Mouse (Mus musculus): ENCODE results near the gene Tmem141. TPM values are rescaled to one million over a fixed set of nuclear protein-coding genes. Genes with fewer than 3 reads are reported as not detected.

The Tmem141 gene
- polyA plus RNA-seq, 1 experiment from 2014 or later, result 17.6 TPM

DNA sequence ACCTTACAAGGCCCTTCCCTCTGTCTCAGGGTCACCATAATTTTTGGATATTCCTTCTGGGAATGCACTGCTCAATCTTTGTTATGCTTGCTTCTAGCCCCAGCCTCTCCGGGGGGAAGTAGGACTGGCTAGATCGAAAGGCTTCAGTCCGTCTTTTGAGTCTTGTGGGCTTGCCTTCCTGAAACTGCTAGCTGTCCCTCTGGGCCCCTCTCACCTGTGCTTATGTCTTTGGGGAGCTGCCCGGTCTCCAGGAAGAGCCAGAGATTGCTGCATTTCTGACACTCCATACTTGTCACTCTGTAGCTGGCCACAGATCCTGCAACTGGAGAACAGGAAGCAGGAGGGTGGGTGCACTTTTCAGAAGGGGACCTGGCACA lies 965 bp downstream of the Tmem141 start:
- Histone ChIP-seq H3K27ac (ENCODE audit: low read depth, low read length) (no peak overlapping the region), H3K36me3 (ENCODE audit: control insufficient read depth, insufficient read depth, low read length) (no peaks in the 10 kb centered on the region), H3K4me1 (replicated peaks; ENCODE audit: control insufficient read depth, insufficient read depth, low read length) (no peaks in the 10 kb centered on the region), H3K9ac (ENCODE audit: low read depth, low read length) (no peak overlapping the region), H3K27me3 (ENCODE audit: control insufficient read depth, insufficient read depth, low read length) (peaks cover 20% of the 10 kb centered on the region), H3K4me2 (replicated peaks; ENCODE audit: low read depth, low read length) (no peak overlapping the region; the same call in 1 of the 2 replicates), H3K4me3 (ENCODE audit: low read depth, low read length) (no peak overlapping the region), H3K9me3 (ENCODE audit: control insufficient read depth, low read length) (no peaks in the 10 kb centered on the region)
- ATAC-seq (ENCODE audit: low FRiP score) (no peak), DNase-seq (ENCODE audit: low spot score) (no peak)
- 91% methylated on average over 4 of the region's 4 CpGs for WGBS

DNA sequence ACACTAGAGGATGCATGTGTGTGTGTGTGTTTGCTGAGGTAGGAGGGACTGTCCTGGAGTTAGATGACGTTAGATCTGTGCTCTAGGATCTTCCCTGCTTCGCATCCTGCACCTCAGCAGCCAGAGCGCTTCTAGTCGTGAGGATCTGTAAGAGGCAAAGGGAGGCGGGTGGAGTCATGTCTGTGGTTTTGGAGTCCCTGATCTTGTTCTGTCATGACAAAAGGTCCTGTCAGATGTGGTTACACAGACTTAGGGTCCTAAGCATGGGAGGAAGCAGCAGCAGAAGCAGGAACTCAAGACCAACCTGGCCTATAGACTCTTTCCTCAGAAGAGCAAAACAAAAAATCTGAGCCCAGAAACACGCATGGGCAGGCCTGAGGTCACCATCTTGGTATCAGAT lies 1.4 kb downstream of the Tmem141 start:
- WGBS, result 86% methylated on average over 6 of the region's 6 CpGs
- H3K4me2 ChIP-seq (replicated peaks; ENCODE audit: low read depth, low read length), result no peak overlapping the region
- no peaks in the 10 kb centered on the region for H3K36me3 ChIP-seq (ENCODE audit: control insufficient read depth, insufficient read depth, low read length)
- no peak overlapping the region for H3K9ac ChIP-seq (ENCODE audit: low read depth, low read length)
- no peak for ATAC-seq (ENCODE audit: low FRiP score)
- no peak overlapping the region for H3K27ac ChIP-seq (ENCODE audit: low read depth, low read length)
- DNase-seq (ENCODE audit: low spot score), result no peak
- no peaks in the 10 kb centered on the region for H3K9me3 ChIP-seq (ENCODE audit: control insufficient read depth, low read length)
- H3K4me1 ChIP-seq (replicated peaks; ENCODE audit: control insufficient read depth, insufficient read depth, low read length), result no peaks in the 10 kb centered on the region
- H3K27me3 ChIP-seq (ENCODE audit: control insufficient read depth, insufficient read depth, low read length), result peaks cover 24% of the 10 kb centered on the region
- H3K4me3 ChIP-seq (ENCODE audit: low read depth, low read length), result no peak overlapping the region

DNA sequence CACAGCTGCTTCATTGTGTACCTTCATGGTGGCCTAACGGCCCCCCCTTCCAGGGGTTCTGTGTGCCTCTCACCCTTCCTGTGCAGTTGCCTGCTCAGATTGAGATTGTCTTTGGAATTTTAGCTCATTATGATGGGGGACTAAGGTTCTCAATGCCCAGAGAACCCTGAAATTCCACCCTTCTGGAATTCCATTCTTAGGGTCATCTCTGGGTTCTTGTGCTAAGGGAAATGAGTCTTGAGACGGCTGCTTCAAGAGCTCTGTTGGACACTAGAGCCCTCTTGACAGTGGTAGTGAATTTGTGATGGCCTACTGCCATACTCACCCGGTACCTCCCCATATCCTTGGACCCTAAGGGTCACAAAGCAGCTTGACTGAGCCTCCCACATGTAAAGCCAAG lies 4.2 kb downstream of the Tmem141 start, which contains the start of gene Ccdc183:
TSS of gene Ccdc183 (minus strand) at position 101 of the 400 bp plus-strand sequence.
- no peak within 1 kb of the TSS for H3K9ac ChIP-seq (ENCODE audit: low read depth, low read length)
- no peaks in the 10 kb centered on the region for H3K4me1 ChIP-seq (replicated peaks; ENCODE audit: control insufficient read depth, insufficient read depth, low read length)
- no peak within 1 kb of the TSS for H3K27ac ChIP-seq (ENCODE audit: low read depth, low read length)
- no peak within 1 kb of the TSS for H3K4me2 ChIP-seq (replicated peaks; ENCODE audit: low read depth, low read length)
- WGBS, result 81% methylated on average over 3 of the region's 3 CpGs
- H3K27me3 ChIP-seq (ENCODE audit: control insufficient read depth, insufficient read depth, low read length), result peaks cover 28% of the 10 kb centered on the region
- H3K9me3 ChIP-seq (ENCODE audit: control insufficient read depth, low read length), result no peaks in the 10 kb centered on the region
- no peak for ATAC-seq (ENCODE audit: low FRiP score)
- H3K4me3 ChIP-seq (ENCODE audit: low read depth, low read length), result no peak within 1 kb of the TSS
- DNase-seq (ENCODE audit: low spot score), result no peak
- H3K36me3 ChIP-seq (ENCODE audit: control insufficient read depth, insufficient read depth, low read length), result no peaks in the 10 kb centered on the region

DNA sequence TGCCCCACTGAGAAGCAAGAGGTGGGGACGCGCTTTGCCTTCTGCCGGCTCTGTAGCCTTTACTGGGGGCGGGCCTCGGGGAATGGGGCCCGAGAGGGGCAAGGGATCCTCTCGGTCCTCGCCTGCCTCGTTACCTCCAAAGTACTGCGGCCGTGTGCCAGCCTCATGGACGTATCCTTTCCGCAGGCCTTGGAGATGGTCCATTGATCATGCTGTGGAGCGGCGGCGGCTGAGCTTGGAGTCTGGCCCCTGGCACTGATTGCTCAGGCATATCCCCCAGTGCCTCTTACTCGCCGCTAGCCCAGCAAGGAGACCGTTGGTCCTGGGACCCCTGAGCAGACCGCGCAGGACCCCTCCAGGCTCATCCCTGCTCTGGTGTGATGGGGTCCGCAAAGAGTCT lies 5.4 kb downstream of the Tmem141 start:
- WGBS, result 22% methylated on average over 22 of the region's 22 CpGs
- peak; percentile 6 for DNase-seq (ENCODE audit: low spot score)
- H3K9me3 ChIP-seq (ENCODE audit: control insufficient read depth, low read length), result no peaks in the 10 kb centered on the region
- no peak for ATAC-seq (ENCODE audit: low FRiP score)
- H3K27me3 ChIP-seq (ENCODE audit: control insufficient read depth, insufficient read depth, low read length), result peaks cover 28% of the 10 kb centered on the region
- no peaks in the 10 kb centered on the region for H3K36me3 ChIP-seq (ENCODE audit: control insufficient read depth, insufficient read depth, low read length)
- no peak overlapping the region for H3K4me2 ChIP-seq (replicated peaks; ENCODE audit: low read depth, low read length)
- no peak overlapping the region for H3K4me3 ChIP-seq (ENCODE audit: low read depth, low read length)
- H3K9ac ChIP-seq (ENCODE audit: low read depth, low read length), result 0 out of 2 replicates have a peak overlapping the region, but pooled peaks have one; percentile 19
- no peak overlapping the region for H3K27ac ChIP-seq (ENCODE audit: low read depth, low read length)
- no peaks in the 10 kb centered on the region for H3K4me1 ChIP-seq (replicated peaks; ENCODE audit: control insufficient read depth, insufficient read depth, low read length)

DNA sequence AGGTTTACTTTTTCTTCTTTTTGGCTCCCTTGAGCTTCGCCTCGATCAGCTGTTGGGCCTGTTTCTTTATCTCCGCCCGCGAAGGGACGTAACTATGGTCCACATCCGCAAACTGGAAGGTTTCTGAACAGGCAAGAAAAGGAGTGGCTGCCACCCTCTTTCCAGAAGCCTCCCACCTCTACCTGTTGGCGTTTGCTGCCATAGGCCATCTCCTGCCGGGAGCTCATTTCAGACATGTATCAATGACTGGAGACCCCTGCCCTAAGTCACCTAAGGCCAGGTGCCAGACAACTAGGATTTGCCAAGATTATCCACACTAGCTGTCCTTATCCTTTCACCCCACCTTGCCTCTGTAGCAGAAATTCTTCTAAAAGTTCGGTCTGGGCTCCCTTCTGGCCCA lies 13.1 kb downstream of the Tmem141 start:
- Histone ChIP-seq H3K27me3 (ENCODE audit: control insufficient read depth, insufficient read depth, low read length) (peaks cover 7% of the 10 kb centered on the region; the same call in 1 of the 2 replicates), H3K4me1 (replicated peaks; ENCODE audit: control insufficient read depth, insufficient read depth, low read length) (peaks cover 3% of the 10 kb centered on the region; the same call in 1 of the 2 replicates), H3K9ac (ENCODE audit: low read depth, low read length) (peak overlapping the region; percentile 96), H3K27ac (ENCODE audit: low read depth, low read length) (no peak overlapping the region), H3K4me3 (ENCODE audit: low read depth, low read length) (peak overlapping the region; percentile 96), H3K4me2 (replicated peaks; ENCODE audit: low read depth, low read length) (peak overlapping the region; percentile 64), H3K9me3 (ENCODE audit: control insufficient read depth, low read length) (no peaks in the 10 kb centered on the region), H3K36me3 (ENCODE audit: control insufficient read depth, insufficient read depth, low read length) (no peaks in the 10 kb centered on the region)
- no peak; the same call in 1 of the 2 replicates for ATAC-seq (ENCODE audit: low FRiP score)
- DNase-seq (ENCODE audit: low spot score), result no peak
- WGBS, result 69% methylated on average over 10 of the region's 10 CpGs

DNA sequence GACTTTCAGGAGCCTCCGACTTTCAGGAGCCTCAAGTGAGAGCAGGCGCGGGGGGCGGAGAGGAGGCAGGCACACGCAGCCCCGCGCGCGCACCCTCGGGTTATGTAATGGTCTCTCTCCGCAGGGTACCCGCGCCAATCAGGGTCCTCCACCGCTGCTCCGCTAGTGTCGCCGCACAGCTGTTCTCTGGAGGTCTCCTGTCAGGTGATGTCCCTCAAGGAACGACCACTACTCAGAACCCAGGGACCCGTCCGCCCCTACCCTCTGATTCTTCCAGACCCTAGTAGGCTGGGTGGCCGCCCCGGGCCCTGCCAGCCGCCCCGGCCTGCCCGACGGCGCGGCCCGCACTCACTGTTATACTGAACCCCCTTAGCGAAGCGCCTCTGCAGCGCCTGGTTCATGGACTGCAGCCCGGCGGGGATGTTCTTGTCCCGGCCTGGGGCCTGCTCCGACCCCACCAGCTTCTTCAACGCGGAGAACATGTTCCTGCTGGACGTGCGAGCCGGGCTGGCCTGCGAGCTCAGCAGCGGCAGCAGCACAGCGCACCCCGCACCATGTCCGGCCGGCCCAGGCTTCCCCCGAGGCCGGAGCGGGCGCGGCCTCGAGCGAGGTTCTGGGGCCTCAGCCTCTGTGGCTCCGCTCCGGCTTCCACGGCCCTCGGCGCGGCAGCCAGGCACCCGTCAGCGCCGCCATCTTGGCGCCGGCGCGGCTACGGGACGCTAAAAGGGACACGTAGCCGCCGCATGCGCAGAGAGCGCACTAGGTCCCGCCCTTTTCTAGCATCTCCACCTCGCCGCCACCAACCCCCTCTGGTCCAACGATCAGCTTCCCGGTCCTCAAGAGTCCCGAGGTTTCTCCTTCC lies 13.8 kb downstream of the Tmem141 start, which contains the start of gene Rabl6:
TSS of gene Rabl6 (minus strand) at position 761 of the 862 bp plus-strand sequence.
- Histone ChIP-seq H3K4me2 (replicated peaks; ENCODE audit: low read depth, low read length) (peak within 1 kb of the TSS; percentile 64), H3K36me3 (ENCODE audit: control insufficient read depth, insufficient read depth, low read length) (no peaks in the 10 kb centered on the region), H3K9me3 (ENCODE audit: control insufficient read depth, low read length) (no peaks in the 10 kb centered on the region), H3K4me3 (ENCODE audit: low read depth, low read length) (peak within 1 kb of the TSS; percentile 96), H3K27ac (ENCODE audit: low read depth, low read length) (peak within 1 kb of the TSS; percentile 91), H3K4me1 (replicated peaks; ENCODE audit: control insufficient read depth, insufficient read depth, low read length) (peaks cover 3% of the 10 kb centered on the region; the same call in 1 of the 2 replicates), H3K27me3 (ENCODE audit: control insufficient read depth, insufficient read depth, low read length) (peaks cover 5% of the 10 kb centered on the region; the same call in 1 of the 2 replicates), H3K9ac (ENCODE audit: low read depth, low read length) (peak within 1 kb of the TSS; percentile 96)
- DNase-seq (ENCODE audit: low spot score), result peak; percentile 93
- ATAC-seq (ENCODE audit: low FRiP score), result peak; percentile 90
- WGBS, result under 1% methylated on average over 80 of the region's 80 CpGs

DNA sequence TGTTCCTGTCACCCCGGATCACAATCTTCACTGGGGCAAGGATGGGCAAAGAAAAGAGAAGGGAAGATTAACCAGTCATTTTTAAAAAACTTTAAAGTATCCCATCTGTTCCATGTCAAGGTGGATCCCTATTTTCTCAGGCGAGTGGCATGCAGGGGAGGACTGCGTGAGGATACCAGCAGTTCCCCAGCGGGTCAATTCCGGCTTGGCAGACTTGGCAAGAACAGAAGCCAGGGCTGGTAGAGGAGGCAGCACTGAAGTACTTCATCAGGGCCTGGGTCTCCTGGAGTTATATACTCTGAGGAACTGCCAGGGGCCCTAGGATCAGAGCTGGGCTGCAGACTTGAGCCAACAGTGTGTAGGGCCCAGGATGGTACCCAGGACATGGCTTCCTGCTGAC lies 19.3 kb downstream of the Tmem141 start:
- 94% methylated on average over 5 of the region's 5 CpGs for WGBS
- no peak overlapping the region for H3K4me3 ChIP-seq (ENCODE audit: low read depth, low read length)
- peaks cover 10% of the 10 kb centered on the region; the same call in 1 of the 2 replicates for H3K36me3 ChIP-seq (ENCODE audit: control insufficient read depth, insufficient read depth, low read length)
- no peak overlapping the region for H3K4me2 ChIP-seq (replicated peaks; ENCODE audit: low read depth, low read length)
- DNase-seq (ENCODE audit: low spot score) (no peak), ATAC-seq (ENCODE audit: low FRiP score) (no peak)
- no peak overlapping the region for H3K27ac ChIP-seq (ENCODE audit: low read depth, low read length)
- H3K4me1 ChIP-seq (replicated peaks; ENCODE audit: control insufficient read depth, insufficient read depth, low read length), result peaks cover 3% of the 10 kb centered on the region; the same call in 1 of the 2 replicates
- H3K27me3 ChIP-seq (ENCODE audit: control insufficient read depth, insufficient read depth, low read length), result no peaks in the 10 kb centered on the region
- H3K9ac ChIP-seq (ENCODE audit: low read depth, low read length), result no peak overlapping the region
- H3K9me3 ChIP-seq (ENCODE audit: control insufficient read depth, low read length), result no peaks in the 10 kb centered on the region

DNA sequence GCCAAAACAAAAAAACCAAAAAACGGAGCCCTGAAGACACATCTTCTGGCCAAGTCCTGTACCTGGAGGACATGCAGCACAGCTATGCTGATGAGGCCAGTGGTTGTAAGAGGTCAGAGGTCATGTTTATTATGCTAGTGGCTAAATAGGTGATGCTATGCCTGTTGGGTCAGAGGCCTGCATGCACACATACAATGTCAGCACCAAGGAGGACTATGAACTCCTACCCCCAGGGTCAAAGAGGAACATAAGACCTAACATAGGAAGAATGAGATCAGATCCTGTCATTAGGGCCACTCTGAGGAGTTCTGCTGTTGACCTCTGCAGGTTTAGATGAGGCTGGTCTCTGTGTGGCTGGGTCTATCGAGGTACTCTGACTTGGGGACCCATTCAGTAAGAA lies 21.8 kb downstream of the Tmem141 start:
- no peak overlapping the region for H3K4me2 ChIP-seq (replicated peaks; ENCODE audit: low read depth, low read length)
- no peaks in the 10 kb centered on the region for H3K4me1 ChIP-seq (replicated peaks; ENCODE audit: control insufficient read depth, insufficient read depth, low read length)
- no peak overlapping the region for H3K9ac ChIP-seq (ENCODE audit: low read depth, low read length)
- H3K36me3 ChIP-seq (ENCODE audit: control insufficient read depth, insufficient read depth, low read length), result peaks cover 15% of the 10 kb centered on the region; the same call in 1 of the 2 replicates
- no peak overlapping the region for H3K27ac ChIP-seq (ENCODE audit: low read depth, low read length)
- 93% methylated on average over 2 of the region's 2 CpGs for WGBS
- no peak overlapping the region for H3K4me3 ChIP-seq (ENCODE audit: low read depth, low read length)
- DNase-seq (ENCODE audit: low spot score) (no peak), ATAC-seq (ENCODE audit: low FRiP score) (no peak)
- H3K9me3 ChIP-seq (ENCODE audit: control insufficient read depth, low read length), result no peaks in the 10 kb centered on the region
- H3K27me3 ChIP-seq (ENCODE audit: control insufficient read depth, insufficient read depth, low read length), result no peaks in the 10 kb centered on the region
